Mouse (Mus musculus) CD4-positive, CD25-positive, alpha-beta regulatory T cell, adult 4 months (primary cell): Measurements from ENCODE around the gene H2-Ab1. TPM values are rescaled to one million over a fixed set of nuclear protein-coding genes. Genes with fewer than 3 reads are reported as not detected.
"Not testable (repeated sequence)": the region's sequence is repeated elsewhere in the genome, so short reads cannot be mapped to it uniquely, and the experiment has no call there.

Experiments used
- ATAC-seq: one replicate; pipeline ENCODE4 v1.8.0; 2017
- polyA plus RNA-seq, 2 experiments: library from polyadenylated mRNA; unstranded; fragments of 100-300 nt; shearing (Covaris generic); gene quantifications; one replicate each; pipeline ENCODE4 v1.2.1; 2017

Gene H2-Ab1
- 10 to 100 TPM in 1 of 2 experiments, 1 to 10 TPM in 1; 8.9 to 77.0 TPM for polyA plus RNA-seq

DNA sequence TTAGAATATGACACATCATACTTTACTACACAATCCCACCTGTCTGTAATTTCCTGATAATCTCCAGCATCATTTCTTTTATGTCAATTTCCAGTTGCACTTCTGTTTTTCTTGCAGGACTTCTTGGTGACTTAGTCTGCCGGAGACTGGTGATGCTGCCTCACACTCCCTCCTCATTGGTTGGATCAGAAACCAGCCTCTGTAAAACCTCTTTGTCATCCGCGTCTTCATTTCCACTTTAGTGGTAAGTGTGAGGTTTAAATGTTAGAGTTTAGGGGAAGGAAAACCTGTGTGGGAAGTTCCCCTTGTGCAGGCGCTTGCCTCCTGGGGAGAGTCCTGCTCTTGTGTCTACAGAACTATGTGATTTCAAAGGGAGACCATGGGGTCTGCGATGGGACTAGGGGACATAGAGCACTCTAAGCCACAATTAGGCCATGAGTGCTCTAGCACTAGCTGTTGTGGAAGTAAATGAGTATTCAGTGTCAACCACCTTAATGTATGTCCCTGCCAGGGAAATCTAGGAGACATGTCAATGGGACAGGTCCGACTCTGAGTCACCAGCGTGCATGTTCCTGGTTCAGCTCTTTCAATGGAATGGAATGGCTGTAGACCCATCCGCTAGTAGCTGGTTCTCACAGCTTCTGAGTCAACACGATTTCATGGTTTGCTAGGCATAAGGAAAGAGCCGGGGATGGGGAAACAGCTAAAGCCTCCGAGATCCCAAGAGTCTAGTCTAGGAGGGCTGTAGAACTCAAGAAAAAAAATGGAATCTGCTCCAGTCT, at the start of gene H2-Ab1:
Gene H2-Ab1 (plus strand): TSS at position 96 of the 782 bp plus-strand sequence.
- peak; percentile 80 for ATAC-seq

DNA sequence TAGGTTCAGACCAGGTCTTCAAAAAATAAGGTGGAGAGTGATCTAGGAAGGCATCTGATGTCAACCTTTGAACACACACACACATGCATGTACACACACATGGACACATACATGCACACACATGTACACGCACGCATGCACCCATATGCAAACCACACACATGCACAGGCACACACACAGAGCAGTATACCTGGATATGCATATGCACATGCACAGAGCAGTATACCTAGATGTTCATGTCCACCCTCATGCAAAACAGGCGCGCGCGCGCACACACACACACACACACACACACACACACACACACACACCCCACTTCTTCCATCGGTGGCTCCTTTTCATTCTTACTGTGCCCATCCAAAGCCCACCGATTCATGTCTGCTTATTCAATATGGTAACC, 49.6 kb upstream of the H2-Ab1 start:
- no peak for ATAC-seq

DNA sequence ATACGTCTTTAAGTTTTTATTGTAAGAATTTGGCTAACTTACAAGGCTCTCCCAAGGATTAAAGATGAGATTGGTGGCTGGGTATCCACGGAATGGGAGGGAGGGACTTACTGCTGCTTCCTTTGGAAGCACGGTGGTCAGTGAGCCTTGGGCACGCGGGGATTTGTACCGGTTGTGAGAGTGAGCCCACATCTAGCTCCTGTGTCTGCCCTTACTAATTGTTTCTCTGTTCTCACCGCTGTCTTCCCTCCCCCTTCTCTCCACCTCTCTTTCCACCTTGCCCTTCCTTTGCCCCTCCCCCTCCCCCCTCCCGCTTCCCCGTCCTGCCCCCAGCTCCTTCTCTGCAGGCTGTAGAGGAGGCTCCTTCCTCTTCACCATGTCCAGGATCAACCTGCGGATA, 49.1 kb upstream of the H2-Ab1 start:
- ATAC-seq, result no peak

GRCm38 (mm10) chr17:34209680-34210079, 47.8 kb upstream of the H2-Ab1 start:
- ATAC-seq, result no peak

- peak; percentile 40 for ATAC-seq
Measured at GRCm38 (mm10) chr17:34210599-34210998, 46.9 kb upstream of the H2-Ab1 start.

DNA sequence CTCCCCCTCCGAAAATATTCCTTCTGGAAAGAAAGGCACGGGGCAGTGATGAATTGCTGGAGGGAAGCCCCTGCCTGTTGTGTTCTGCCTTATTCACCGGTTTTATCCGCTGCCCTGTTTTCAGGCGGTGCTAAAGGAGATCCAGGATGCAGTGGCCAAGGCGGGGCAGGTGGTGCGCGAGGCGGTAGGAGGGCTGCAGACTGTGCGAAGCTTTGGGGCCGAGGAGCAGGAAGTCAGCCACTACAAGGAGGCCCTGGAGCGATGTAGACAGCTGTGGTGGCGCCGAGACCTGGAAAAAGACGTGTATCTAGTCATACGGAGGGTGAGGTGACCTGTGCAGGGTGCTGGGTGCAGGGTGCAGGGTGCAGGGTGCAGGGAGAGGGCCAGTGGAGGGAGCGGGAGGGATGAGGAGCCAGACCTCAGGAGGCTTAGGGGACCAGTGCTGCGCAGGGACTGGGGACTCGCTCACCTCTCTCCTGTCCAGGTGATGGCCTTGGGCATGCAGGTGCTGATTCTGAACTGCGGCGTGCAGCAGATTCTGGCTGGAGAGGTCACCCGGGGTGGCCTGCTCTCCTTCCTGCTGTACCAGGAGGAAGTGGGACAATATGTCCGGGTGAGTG, 45.6 kb upstream of the H2-Ab1 start:
- peak; percentile 76 for ATAC-seq

DNA sequence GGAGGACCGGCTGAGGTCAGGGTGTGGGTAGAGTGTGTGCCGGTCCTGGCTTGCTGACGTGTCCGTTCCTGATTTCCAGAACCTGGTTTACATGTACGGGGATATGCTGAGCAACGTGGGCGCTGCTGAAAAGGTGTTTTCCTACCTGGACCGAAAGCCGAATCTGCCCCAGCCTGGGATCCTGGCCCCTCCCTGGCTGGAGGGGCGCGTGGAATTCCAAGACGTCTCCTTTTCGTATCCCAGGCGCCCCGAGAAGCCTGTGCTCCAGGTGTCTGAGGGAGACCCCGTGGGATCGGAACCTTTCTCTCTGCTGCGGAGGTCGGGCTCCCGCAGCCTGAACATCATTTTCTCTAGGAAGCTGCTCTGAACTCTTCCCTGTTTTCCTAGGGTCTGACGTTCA, 43.6 kb upstream of the H2-Ab1 start:
- ATAC-seq, result no peak

- no peak for ATAC-seq
Measured at GRCm38 (mm10) chr17:34215176-34215575, 42.3 kb upstream of the H2-Ab1 start.

GRCm38 (mm10) chr17:34217216-34217928, 40.1 kb upstream of the H2-Ab1 start:
- ATAC-seq, result no peak

GRCm38 (mm10) chr17:34217986-34218385, 39.5 kb upstream of the H2-Ab1 start:
- ATAC-seq, result no peak

DNA sequence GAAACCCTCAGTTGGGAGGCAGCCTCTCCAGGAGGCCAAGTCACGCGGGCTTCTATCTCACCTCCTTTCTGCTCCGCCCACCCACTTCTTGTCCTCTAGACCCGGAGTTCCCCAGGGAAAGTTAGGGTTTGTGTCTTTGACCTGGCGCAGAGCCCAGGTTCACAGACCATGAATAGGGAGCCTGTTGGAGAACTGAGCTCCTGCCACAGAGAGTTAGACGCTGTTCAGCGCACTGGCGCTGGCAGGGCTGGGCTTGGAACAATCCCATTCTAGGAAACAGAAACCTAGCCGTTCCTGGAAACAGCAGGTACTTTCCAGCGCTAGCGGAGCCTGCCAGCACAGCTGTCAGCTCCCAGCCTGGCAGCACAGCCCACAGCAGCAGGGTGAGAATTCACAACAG, 38.8 kb upstream of the H2-Ab1 start:
- peak; percentile 72 for ATAC-seq

DNA sequence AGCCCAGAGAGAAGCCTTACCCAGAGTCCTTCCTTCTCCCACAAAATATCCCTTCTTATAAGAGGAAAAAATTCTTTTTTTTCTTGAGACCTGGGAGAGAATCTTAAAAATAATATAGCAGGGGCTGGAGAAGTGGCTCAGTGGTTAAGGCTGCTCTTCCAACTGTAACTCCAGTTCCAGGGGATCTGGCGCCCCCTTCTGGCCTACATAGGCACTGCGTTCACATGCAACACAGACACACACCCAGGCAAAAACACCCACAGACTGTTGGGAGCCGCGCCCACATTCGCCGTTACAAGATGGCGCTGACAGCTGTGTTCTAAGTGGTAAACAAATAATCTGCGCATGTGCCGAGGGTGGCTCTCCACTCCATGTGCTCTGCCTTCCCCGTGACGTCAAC, 38.4 kb upstream of the H2-Ab1 start:
- peak; percentile 63 for ATAC-seq

GRCm38 (mm10) chr17:34219801-34220200, 37.7 kb upstream of the H2-Ab1 start:
- not testable (repeated sequence) for ATAC-seq

DNA sequence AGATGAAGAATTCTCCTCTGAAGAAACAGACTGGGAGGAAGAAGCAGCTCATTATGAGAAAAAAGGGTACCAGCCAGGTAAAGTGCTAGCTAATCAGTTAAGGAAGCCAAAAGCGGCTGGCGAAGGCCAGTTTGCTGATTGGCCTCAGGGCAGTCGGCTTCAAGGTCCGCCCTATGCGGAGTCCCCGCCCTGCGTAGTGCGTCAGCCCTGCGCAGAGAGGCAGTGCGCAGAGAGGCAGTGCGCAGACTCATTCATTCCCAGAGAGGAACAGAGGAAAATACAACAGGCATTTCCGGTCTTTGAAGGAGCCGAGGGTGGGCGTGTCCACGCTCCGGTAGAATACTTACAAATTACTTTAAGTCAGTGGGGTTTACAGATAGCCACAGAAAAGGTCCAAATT, 37.1 kb upstream of the H2-Ab1 start:
- ATAC-seq, result not testable (repeated sequence)

GRCm38 (mm10) chr17:34224816-34225215, 32.7 kb upstream of the H2-Ab1 start:
- ATAC-seq, result no peak

DNA sequence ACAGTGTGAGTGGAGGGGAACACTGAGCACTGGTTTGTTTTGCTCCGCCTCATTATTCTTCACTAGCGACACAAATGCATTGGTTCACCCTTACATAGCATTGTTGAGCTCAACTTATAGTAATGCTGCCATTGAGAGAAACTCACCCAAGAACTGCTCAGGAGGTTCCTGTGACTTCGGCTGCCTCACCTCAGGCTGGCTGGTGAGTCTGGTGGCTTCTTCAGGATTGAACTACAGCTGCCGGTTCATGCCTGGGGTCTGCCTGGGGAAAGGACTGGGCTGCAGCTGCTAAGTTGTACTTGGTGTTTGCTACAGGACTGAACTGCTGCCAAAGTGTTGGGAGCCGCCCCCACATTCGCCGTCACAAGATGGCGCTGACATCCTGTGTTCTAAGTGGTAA, 32.1 kb upstream of the H2-Ab1 start:
- no peak for ATAC-seq

DNA sequence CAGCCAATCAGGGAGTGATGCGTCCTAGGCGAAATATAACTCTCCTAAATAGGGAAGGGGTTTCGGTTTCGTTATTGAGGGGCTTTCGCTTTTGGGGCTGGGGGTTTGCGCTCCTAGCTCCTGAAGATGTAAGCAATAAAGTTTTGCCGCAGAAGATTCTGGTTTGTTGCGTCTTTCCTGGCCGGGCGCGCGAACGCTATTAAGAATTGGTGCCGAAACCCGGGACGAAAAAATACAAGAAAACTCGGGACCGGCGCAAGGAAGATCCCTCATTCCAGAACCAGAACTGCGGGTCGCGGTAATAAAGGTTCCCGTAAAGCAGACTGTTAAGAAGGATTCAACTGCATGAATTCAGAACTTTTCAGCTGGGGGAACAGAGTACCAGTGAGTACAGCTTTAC, 31.6 kb upstream of the H2-Ab1 start:
- ATAC-seq, result not testable (repeated sequence)

GRCm38 (mm10) chr17:34230971-34231370, 26.5 kb upstream of the H2-Ab1 start:
- ATAC-seq, result not testable (repeated sequence)

DNA sequence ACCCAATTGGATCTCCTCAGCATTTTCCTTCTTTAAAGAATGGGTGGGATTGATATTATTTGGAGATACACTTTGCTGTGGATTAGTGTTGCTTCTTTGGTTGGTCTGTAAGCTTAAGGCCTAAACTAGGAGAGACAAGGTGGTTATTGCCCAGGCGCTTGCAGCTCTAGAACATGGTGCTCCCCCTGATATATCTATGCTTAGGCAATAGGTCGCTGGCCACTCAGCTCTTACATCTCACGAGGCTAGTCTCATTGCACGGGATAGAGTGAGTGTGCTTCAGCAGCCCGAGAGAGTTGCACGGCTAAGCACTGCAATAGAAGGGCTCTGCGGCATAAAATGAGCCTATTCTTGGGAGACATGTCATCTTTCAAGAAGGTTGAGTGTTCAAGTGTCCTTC, 25.5 kb upstream of the H2-Ab1 start:
- not testable (repeated sequence) for ATAC-seq

GRCm38 (mm10) chr17:34234926-34235325, 22.6 kb upstream of the H2-Ab1 start:
- peak; percentile 85 for ATAC-seq

DNA sequence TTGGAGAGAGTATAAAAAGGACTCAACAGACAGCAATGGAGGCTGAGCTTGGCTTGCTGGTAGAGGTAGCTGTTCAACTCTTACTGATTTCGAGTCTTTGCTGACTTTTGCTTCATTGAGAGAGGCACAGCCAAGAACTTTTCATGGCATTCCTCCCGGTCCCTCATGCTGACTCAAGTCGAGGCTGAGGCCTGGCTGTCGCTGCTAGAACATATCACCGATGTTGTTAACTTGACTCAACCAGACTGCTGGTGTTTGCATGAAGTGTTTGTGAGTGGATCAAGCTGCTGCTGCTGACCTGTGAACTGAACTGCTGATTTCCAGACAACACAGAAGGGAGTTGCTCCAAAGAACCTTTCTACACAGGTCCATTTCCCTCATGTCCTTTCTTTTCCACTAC, 20.8 kb upstream of the H2-Ab1 start:
- no peak for ATAC-seq

DNA sequence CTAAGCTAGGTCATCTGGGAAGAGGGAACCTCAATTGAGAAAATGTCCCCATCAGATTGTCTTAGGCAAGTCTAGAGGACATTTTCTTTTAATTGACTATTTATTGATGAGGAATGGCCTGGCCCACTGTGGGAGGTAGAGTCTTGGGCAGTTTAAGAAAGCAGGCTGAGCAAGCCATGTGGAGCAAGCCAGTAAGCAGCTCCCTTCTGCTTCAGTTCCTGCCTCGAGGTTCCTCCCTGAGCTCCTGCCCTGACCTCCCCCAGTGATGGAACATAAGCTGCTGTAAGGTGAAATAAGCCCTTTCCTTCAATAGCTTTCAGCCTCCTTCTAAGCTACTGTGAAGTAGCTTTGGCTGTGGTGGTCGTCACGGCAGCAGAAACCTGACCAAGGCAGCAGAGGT, 19.7 kb upstream of the H2-Ab1 start:
- ATAC-seq, result no peak

DNA sequence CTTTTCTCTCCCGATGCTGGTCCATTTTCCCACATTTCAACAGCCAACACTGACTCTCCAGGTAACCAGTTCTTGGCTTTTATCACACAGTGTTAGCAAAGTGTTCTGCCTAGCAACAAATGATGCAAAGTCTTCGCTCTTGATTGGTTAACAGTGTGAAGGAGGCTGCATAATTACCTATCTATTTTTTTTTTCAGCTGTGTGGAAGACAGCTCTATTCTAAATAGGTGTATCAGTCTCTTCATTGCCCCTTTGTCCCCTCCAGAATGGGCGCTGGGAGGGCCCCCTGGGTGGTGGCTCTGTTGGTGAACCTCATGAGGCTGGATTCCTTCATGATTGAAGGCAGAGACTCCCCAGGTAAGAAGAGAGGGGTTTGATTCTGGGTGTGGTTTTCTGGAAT, 18.8 kb upstream of the H2-Ab1 start, which contains the start of gene H2-Ob:
Gene H2-Ob (plus strand): TSS at position 198 of the 400 bp plus-strand sequence.
- peak; percentile 79 for ATAC-seq
